In the genomic region with DNA sequence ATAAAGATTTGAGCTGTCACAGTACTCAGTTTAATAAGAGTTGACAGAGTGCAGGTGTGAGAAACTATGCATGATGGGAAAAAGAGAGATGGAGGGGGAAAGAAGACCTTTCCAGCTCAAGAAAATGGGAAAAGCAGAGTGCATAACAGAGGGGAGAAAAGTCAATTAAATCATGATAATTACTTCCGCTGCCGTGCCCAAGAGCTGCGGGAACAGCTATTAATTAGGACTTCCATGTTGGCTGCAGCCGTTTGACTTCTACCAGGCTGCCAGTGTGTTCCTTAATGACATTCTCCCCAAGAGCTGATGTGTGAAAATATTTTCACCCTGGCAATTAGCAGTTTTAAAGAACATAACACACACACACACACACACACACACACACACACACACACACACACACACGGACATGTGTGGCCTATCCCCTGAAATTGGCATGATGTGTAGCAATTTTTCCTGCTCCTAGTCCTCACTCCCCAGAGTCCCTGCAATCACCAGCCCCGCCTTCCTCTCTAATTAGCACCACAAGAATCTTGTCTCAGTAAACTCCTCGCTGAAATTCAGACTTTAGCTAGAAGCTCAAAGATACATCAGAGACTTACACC, we compare ENCODE assay signal across 17 mouse cellular contexts.
DNase-seq lines count a peak whose midpoint lies in the region; ATAC-seq and TF ChIP-seq lines count a peak whose summit lies in the region.
"Had no signal": no experiment of that assay in that cellular context is flagged by ENCODE, and none has a peak within 500 bp of the region (broad histone marks: within the 10 kb centered on the region; RNA-seq: fewer than 3 reads in every experiment).

No protein-coding gene starts in this region.

- H3K4me3 ChIP-seq in heart, postnatal 0 days (ENCODE audit: low read depth, low read length): no peak overlapping the region
- no peak overlapping the region for H3K4me3 ChIP-seq in forebrain, embryonic 16.5 days (replicated peaks; ENCODE audit: low read length)
- no peak overlapping the region for H3K4me3 ChIP-seq in midbrain, embryonic 14.5 days (replicated peaks; ENCODE audit: low read depth, low read length)
- H3K4me3 ChIP-seq: limb, embryonic 15.5 days had no signal

- H3K4me1 ChIP-seq in heart, postnatal 0 days (ENCODE audit: control insufficient read depth, insufficient read depth): peaks cover 64% of the 10 kb centered on the region
- peaks cover 18% of the 10 kb centered on the region for H3K4me1 ChIP-seq in forebrain, embryonic 16.5 days (replicated peaks; ENCODE audit: control insufficient read depth, insufficient read depth, low read length)
- H3K4me1 ChIP-seq in midbrain, embryonic 14.5 days (ENCODE audit: control insufficient read depth, insufficient read depth, low read length): peaks cover 24% of the 10 kb centered on the region

- no peak for TF ChIP-seq EP300 in heart, postnatal 0 days (IDR thresholded peaks at IDR 0.05; ENCODE audit: low read depth)

- no peak for TF ChIP-seq CTCF in heart, postnatal 0 days (IDR thresholded peaks at IDR 0.05; ENCODE audit: low read depth)

- no peak overlapping the region for H3K4me2 ChIP-seq in heart, postnatal 0 days (ENCODE audit: low read depth, low read length)
- no peak overlapping the region for H3K4me2 ChIP-seq in forebrain, embryonic 16.5 days (ENCODE audit: low read length)
- no peak overlapping the region for H3K4me2 ChIP-seq in midbrain, embryonic 14.5 days (ENCODE audit: low read length)
- H3K4me2 ChIP-seq: limb, embryonic 15.5 days had no signal

- H3K27me3 ChIP-seq in heart, postnatal 0 days (ENCODE audit: control insufficient read depth, insufficient read depth, low read length): no peaks in the 10 kb centered on the region
- no peaks in the 10 kb centered on the region for H3K27me3 ChIP-seq in forebrain, embryonic 16.5 days (replicated peaks; ENCODE audit: control insufficient read depth, insufficient read depth, low read length)
- H3K27me3 ChIP-seq in midbrain, embryonic 14.5 days (ENCODE audit: control insufficient read depth, insufficient read depth, low read length): no peaks in the 10 kb centered on the region
- H3K27me3 ChIP-seq: limb, embryonic 15.5 days had no signal

- intact Hi-C loops in heart, postnatal 14 days (cut with DNase I): loop anchor here (2.0 kb wide), 1 partner anchor 40 kb away; no protein-coding TSS in a partner anchor

- 0 out of 2 replicates have a peak overlapping the region, but pooled peaks have one; percentile 33 for H3K27ac ChIP-seq in heart, postnatal 0 days (ENCODE audit: low read depth)
- no peak overlapping the region for H3K27ac ChIP-seq in forebrain, embryonic 16.5 days (ENCODE audit: low read length)
- H3K27ac ChIP-seq in midbrain, embryonic 14.5 days (replicated peaks; ENCODE audit: low read depth, low read length): peak overlapping the region; percentile 57
- H3K27ac ChIP-seq: limb, embryonic 15.5 days had no signal

- WGBS in heart, postnatal 0 days: 63% methylated on average over 7 of the region's 7 CpGs
- 11% methylated on average over 7 of the region's 7 CpGs for WGBS in forebrain, embryonic 16.5 days
- 56% methylated on average over 7 of the region's 7 CpGs for WGBS in midbrain, embryonic 14.5 days

- no peaks in the 10 kb centered on the region for H3K36me3 ChIP-seq in heart, postnatal 0 days (replicated peaks; ENCODE audit: control insufficient read depth, insufficient read depth, low read length)
- no peaks in the 10 kb centered on the region for H3K36me3 ChIP-seq in forebrain, embryonic 16.5 days (ENCODE audit: control insufficient read depth, insufficient read depth)
- H3K36me3 ChIP-seq in midbrain, embryonic 14.5 days (ENCODE audit: control insufficient read depth, insufficient read depth, low read length): no peaks in the 10 kb centered on the region
- H3K36me3 ChIP-seq: G1E; limb, embryonic 15.5 days had no signal

- no peak for ATAC-seq in heart, postnatal 0 days (ENCODE audit: insufficient read depth, low read depth)
- peak; percentile 32; the same call in 1 of the 2 replicates for ATAC-seq in forebrain, embryonic 16.5 days
- ATAC-seq in midbrain, embryonic 14.5 days (ENCODE audit: low FRiP score, low TSS enrichment): no peak
- ATAC-seq in megakaryocyte-erythroid progenitor cell, adult 5-6 weeks (replicated peaks; ENCODE audit: low FRiP score, low TSS enrichment, poor library complexity, severe bottlenecking): no peak
- ATAC-seq in erythroid progenitor cell, adult 5-6 weeks (replicated peaks; ENCODE audit: low FRiP score, poor library complexity, severe bottlenecking): no peak

- H3K9ac ChIP-seq in heart, postnatal 0 days (replicated peaks; ENCODE audit: low read depth, low read length): no peak overlapping the region
- no peak overlapping the region for H3K9ac ChIP-seq in forebrain, embryonic 16.5 days (replicated peaks; ENCODE audit: low read depth, low read length)
- no peak overlapping the region for H3K9ac ChIP-seq in midbrain, embryonic 14.5 days (replicated peaks; ENCODE audit: low read length)
- H3K9ac ChIP-seq: limb, embryonic 15.5 days had no signal

- DNase-seq in heart, postnatal 0 days (ENCODE audit: low spot score): no peak
- no peak for DNase-seq in heart, postnatal 14 days
- peak; percentile 40 for DNase-seq in Muller cell, postnatal 12 days (ENCODE audit: inconsistent ontology term)
- peak; percentile 54 for DNase-seq in midbrain, embryonic 14.5 days
- DNase-seq in adrenal gland, adult 8-10 months: no peak
- DNase-seq: adrenal gland, postnatal 25 days; cerebellum, postnatal 25 days; kidney, adult 18-20 months; lung, adult 18-20 months; lung, postnatal 36 days; right cerebral cortex, adult 18-20 months; thymus, postnatal 14 days had no signal

- no peaks in the 10 kb centered on the region for H3K9me3 ChIP-seq in heart, postnatal 0 days (replicated peaks; ENCODE audit: control insufficient read depth, low read length)
- H3K9me3 ChIP-seq in forebrain, embryonic 16.5 days (ENCODE audit: control insufficient read depth, low read length): no peaks in the 10 kb centered on the region
- no peaks in the 10 kb centered on the region for H3K9me3 ChIP-seq in midbrain, embryonic 14.5 days (ENCODE audit: control insufficient read depth, low read length)
- H3K9me3 ChIP-seq: G1E; limb, embryonic 15.5 days had no signal

Comparison
In these comparisons a context has a peak if more than half of its experiments do, and no peak if none do; other contexts are left out.
1. DNase-seq: peak in Muller cell, postnatal 12 days (single experiment) and midbrain, embryonic 14.5 days (single experiment); none in heart, postnatal 0 days (single experiment), heart, postnatal 14 days (0 of 2) and adrenal gland, adult 8-10 months (single experiment).